Mouse (Mus musculus): Measurements from ENCODE around the gene Gm45711.

DNA sequence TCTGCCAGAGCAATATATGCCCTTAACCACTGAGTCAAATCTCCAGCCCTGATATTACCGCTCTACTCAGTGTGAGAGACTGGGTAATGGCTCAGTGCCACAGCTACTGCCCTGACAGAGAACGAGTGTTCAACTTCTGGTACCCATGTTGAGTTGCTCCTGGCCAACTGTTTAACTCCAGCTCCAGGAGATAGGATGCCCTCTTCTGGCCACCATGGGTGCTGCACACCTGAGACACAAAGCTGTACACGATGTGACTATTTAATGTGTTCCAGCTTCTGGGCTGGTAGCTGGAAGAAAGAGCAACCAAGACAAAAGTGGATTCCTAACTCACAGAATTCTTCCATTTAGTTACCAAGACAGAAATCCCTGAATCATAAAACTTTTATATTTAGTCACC lies 56.9 kb downstream of the Gm45711 start:
- TF ChIP-seq CTCF (IDR thresholded peaks at IDR 0.05; ENCODE audit: low read depth, low read length) (peak; percentile 24; the same call in 1 of the 2 replicates), POLR2A (IDR thresholded peaks at IDR 0.05; ENCODE audit: borderline replicate concordance, low read depth, low read length) (no peak)

Measured in bone marrow macrophage, adult 2 months (primary cell).